In the genomic region with DNA sequence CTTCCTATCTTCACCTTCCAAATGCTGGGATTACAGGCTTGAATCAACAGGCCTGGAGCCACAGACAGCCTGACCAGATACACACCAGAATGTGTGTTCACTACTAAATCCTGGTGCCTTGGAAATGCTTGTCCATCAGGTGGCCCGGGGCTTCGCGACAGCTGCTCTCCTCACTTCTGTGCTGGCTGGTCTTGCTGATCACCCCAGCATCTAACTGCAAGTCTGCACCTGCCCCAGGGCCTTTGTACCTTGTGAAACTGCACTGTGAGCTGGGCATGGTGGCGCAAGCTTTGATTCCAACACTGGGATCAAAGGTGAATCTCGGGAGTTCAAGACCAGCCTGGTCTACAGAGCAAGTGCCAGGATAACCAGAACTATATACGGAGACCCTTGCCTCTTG, we compare ENCODE assay signal across 25 mouse cellular contexts. TPM values are rescaled to one million over a fixed set of nuclear protein-coding genes. Genes with fewer than 3 reads are reported as not detected.
"Had no signal": no experiment of that assay in that cellular context is flagged by ENCODE, and none has a peak within 500 bp of the region (broad histone marks: within the 10 kb centered on the region; RNA-seq: fewer than 3 reads in every experiment).

No protein-coding gene starts in this region.

- ATAC-seq: hindbrain, embryonic 16.5 days; intestine, embryonic 15.5 days had no signal

- H3K27me3 ChIP-seq: heart, embryonic 13.5 days; heart, embryonic 15.5 days; intestine, embryonic 15.5 days; limb, embryonic 12.5 days; liver, embryonic 13.5 days had no signal

- H3K9ac ChIP-seq: heart, embryonic 13.5 days; heart, embryonic 15.5 days; hindbrain, embryonic 14.5 days; intestine, embryonic 15.5 days; limb, embryonic 12.5 days; liver, embryonic 13.5 days had no signal

- H3K4me1 ChIP-seq: heart, embryonic 13.5 days; heart, embryonic 15.5 days; intestine, embryonic 15.5 days; limb, embryonic 10.5 days; limb, embryonic 12.5 days had no signal

- H3K4me3 ChIP-seq: gastrocnemius, adult 2 months; heart, adult 2 months; heart, embryonic 13.5 days; heart, embryonic 15.5 days; intestine, embryonic 15.5 days; layer of hippocampus, adult 2 months; left cerebral cortex, adult 2 months; limb, embryonic 10.5 days; limb, embryonic 12.5 days; liver, embryonic 13.5 days had no signal

- H3K27ac ChIP-seq: gastrocnemius, adult 2 months; heart, adult 2 months; heart, embryonic 13.5 days; heart, embryonic 15.5 days; hindbrain, embryonic 14.5 days; intestine, embryonic 15.5 days; kidney, postnatal 0 days; layer of hippocampus, adult 2 months; left cerebral cortex, adult 2 months; limb, embryonic 10.5 days; limb, embryonic 12.5 days; liver, embryonic 13.5 days had no signal

- DNase-seq: gastrocnemius, adult 2 months; gastrocnemius, postnatal 10 days; gastrocnemius, postnatal 36 days; heart, adult 11 months; heart, adult 2 months; heart, postnatal 14 days; kidney, postnatal 14 days; kidney, postnatal 4 days; liver; liver, embryonic 13.5 days; lung, adult 2 months had no signal

- H3K4me2 ChIP-seq: heart, embryonic 11.5 days; heart, embryonic 13.5 days; heart, embryonic 15.5 days; hindbrain, embryonic 14.5 days; intestine, embryonic 15.5 days; limb, embryonic 12.5 days; liver, embryonic 13.5 days had no signal

- H3K9me3 ChIP-seq: heart, embryonic 13.5 days; heart, embryonic 15.5 days; intestine, embryonic 15.5 days; limb, embryonic 10.5 days; limb, embryonic 12.5 days; liver, embryonic 13.5 days had no signal

RNA-seq across cellular contexts. Expression of a gene that starts 19.1 kb away (rescaled TPM):
- polyA plus RNA-seq: frontal cortex, adult 2 months; inflammation-experienced regulatory T-cells, adult 6 months; liver, embryonic 13.5 days; liver, embryonic 16.5 days had no signal
